Mouse (Mus musculus) C2C12 (cell line): ENCODE data around the gene Alg11.

Source experiments
- CTCF ChIP-seq: IDR thresholded peaks from one replicate; pipeline ENCODE4 v1.5.1; 2011; ENCODE audit not compliant: control insufficient read depth, insufficient read depth, insufficient read length
- MAX ChIP-seq: IDR thresholded peaks from one replicate; pipeline ENCODE4 v1.6.1; 2011; ENCODE audit warnings: mild to moderate bottlenecking, control low read depth

DNA sequence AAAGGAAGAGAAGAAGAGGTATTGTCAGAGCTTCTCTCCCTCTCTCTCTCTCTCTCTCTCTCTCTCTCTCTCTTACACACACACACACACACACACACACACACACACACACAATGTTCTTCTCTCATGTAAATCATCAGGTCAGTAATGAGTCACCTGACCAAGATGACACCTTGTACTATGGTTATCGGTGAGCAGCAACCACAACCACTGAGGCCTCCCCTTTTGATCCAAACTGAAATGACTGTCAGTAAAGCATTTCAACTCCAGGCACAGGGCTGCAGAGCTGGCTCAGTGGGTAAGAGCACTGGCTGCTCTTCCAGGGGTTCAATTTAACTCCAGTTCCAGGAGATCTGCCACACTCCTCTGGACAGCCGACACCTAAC, 5.0 kb upstream of the Alg11 start:
- no peak for TF ChIP-seq CTCF
- no peak for TF ChIP-seq MAX
